Mouse (Mus musculus): Measurements from ENCODE around the gene Plpp3. TPM values are rescaled to one million over a fixed set of nuclear protein-coding genes. Genes with fewer than 3 reads are reported as not detected.

Plpp3 gene
- polyA plus RNA-seq, 1 experiment from 2014 or later, result 29.5 TPM

DNA sequence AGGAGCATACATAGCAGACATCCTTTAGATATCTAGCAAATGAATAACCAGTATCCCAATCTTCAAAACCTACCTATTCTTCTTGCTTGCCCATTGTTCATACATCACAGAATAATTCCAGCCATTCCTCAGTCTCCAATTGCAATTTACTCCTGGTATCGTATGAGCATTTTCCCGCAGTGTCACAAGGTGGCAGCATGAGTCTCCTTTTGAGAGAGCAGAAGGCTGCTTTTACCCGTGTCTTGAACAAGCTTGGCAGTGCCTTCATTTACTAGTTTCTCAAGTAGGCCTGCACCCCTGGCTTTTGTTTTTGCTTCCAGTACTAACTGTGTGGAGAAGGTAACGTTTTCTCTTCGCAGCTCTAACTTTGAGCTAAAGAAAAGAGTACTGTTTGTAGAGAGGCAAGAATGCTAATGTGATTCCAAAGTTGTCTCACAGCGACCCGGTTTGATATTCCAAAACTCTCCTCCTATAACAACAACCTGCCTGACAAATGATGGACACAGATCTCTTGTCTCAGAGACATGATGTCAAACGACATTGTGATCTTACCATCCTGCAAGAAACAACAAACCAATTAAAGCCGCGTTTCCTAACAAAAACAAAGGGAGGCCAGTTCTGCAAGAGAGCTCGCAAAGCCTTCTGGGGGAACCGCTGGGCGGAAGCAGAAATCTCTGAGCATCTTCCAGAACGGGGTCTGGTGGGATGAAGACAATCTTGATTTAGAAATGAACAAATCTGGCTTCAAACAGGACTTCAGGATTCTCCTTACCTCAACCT is 5.0 kb upstream of the Plpp3 start:
- H3K9ac ChIP-seq (ENCODE audit: low read depth, low read length), result no peak overlapping the region
- no peak overlapping the region for H3K4me3 ChIP-seq (ENCODE audit: low read depth, low read length)
- 46% methylated on average over 14 of the region's 14 CpGs for WGBS
- H3K36me3 ChIP-seq (ENCODE audit: control insufficient read depth, insufficient read depth, low read length), result no peaks in the 10 kb centered on the region
- H3K4me1 ChIP-seq (replicated peaks; ENCODE audit: control insufficient read depth, insufficient read depth, low read length), result no peaks in the 10 kb centered on the region
- DNase-seq (ENCODE audit: low spot score), result no peak
- no peak for ATAC-seq (replicated peaks; ENCODE audit: low FRiP score)
- no peaks in the 10 kb centered on the region for H3K27me3 ChIP-seq (replicated peaks; ENCODE audit: control insufficient read depth, insufficient read depth, low read length)
- no peak overlapping the region for H3K4me2 ChIP-seq
- no peaks in the 10 kb centered on the region for H3K9me3 ChIP-seq (ENCODE audit: control insufficient read depth, low read length)
- H3K27ac ChIP-seq (ENCODE audit: low read depth, low read length), result no peak overlapping the region

DNA sequence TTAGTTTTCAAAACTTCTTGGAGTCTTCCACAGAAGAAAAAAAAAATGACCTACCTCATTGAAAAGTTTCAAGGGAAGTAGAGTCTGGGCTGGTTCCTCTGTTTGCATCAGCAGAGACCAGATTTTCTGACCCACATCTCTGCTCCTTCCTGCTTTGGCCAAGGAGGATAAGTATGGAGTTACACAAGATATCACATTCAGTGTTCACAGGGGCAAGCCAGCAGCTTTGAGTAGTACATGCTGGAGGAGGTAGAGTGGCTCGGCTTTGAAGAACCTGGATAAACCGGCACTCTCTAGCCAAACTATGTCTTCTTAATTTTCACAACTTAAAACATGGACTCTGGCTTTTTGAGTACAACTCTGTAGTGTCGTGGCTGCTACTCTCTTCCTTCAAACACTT is 3.9 kb upstream of the Plpp3 start:
- DNase-seq (ENCODE audit: low spot score) (no peak), ATAC-seq (replicated peaks; ENCODE audit: low FRiP score) (no peak)
- Histone ChIP-seq H3K9ac (ENCODE audit: low read depth, low read length) (no peak overlapping the region), H3K27ac (ENCODE audit: low read depth, low read length) (no peak overlapping the region), H3K27me3 (replicated peaks; ENCODE audit: control insufficient read depth, insufficient read depth, low read length) (no peaks in the 10 kb centered on the region), H3K9me3 (ENCODE audit: control insufficient read depth, low read length) (no peaks in the 10 kb centered on the region), H3K4me3 (ENCODE audit: low read depth, low read length) (no peak overlapping the region), H3K4me2 (no peak overlapping the region), H3K36me3 (ENCODE audit: control insufficient read depth, insufficient read depth, low read length) (no peaks in the 10 kb centered on the region), H3K4me1 (replicated peaks; ENCODE audit: control insufficient read depth, insufficient read depth, low read length) (no peaks in the 10 kb centered on the region)
- WGBS, result 64% methylated on average over 3 of the region's 3 CpGs

DNA sequence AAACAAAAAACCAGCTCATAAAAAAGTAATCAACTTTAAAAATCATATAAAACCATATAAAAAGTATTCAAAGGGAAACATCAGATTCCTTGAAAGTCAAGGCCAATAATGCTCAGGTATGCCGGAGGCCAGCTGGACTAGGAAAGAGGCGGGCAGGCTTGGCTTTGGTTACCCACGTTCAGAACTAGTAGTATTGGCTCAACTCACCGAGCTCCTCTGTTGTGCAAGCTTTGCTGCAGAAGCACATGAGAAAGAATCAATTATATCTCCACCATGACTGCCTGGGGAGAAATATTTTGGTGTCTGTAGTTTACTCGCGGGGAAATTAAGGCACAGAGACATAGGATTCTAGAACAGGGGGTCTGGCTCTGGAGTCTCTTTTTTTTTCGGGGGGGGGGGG is 866 bp upstream of the Plpp3 start:
- no peak overlapping the region for H3K27ac ChIP-seq (ENCODE audit: low read depth, low read length)
- no peak for ATAC-seq (replicated peaks; ENCODE audit: low FRiP score)
- H3K27me3 ChIP-seq (replicated peaks; ENCODE audit: control insufficient read depth, insufficient read depth, low read length), result peaks cover 3% of the 10 kb centered on the region
- H3K4me1 ChIP-seq (replicated peaks; ENCODE audit: control insufficient read depth, insufficient read depth, low read length), result no peaks in the 10 kb centered on the region; the same call in 1 of the 2 replicates
- WGBS, result 69% methylated on average over 7 of the region's 7 CpGs
- H3K4me3 ChIP-seq (ENCODE audit: low read depth, low read length), result no peak overlapping the region
- DNase-seq (ENCODE audit: low spot score), result no peak
- H3K9me3 ChIP-seq (ENCODE audit: control insufficient read depth, low read length), result no peaks in the 10 kb centered on the region
- no peaks in the 10 kb centered on the region for H3K36me3 ChIP-seq (ENCODE audit: control insufficient read depth, insufficient read depth, low read length)
- no peak overlapping the region for H3K4me2 ChIP-seq
- H3K9ac ChIP-seq (ENCODE audit: low read depth, low read length), result no peak overlapping the region

DNA sequence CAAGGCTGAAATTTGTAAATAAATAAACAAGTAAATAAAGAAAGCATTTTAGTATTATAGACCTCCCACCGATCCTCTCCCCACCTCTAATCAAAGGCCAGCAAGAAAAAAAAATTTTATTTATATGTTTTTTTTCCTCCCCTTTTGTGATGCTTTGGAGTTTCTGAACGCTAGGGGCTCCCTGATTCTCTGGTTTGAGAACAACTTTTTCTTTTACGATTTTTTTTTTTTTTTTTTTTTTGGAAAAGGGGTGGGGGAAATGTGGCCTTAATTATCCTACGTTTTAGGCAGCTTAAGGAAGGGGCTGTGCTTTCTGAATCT is 232 bp upstream of the Plpp3 start:
- DNase-seq (ENCODE audit: low spot score) (no peak), ATAC-seq (replicated peaks; ENCODE audit: low FRiP score) (no peak)
- peak overlapping the region; percentile 65 for H3K4me3 ChIP-seq (ENCODE audit: low read depth, low read length)
- 0% methylated on average over 4 of the region's 4 CpGs for WGBS
- H3K4me1 ChIP-seq (replicated peaks; ENCODE audit: control insufficient read depth, insufficient read depth, low read length), result no peaks in the 10 kb centered on the region; the same call in 1 of the 2 replicates
- H3K27me3 ChIP-seq (replicated peaks; ENCODE audit: control insufficient read depth, insufficient read depth, low read length), result peaks cover 3% of the 10 kb centered on the region
- H3K27ac ChIP-seq (ENCODE audit: low read depth, low read length), result no peak overlapping the region
- H3K9ac ChIP-seq (ENCODE audit: low read depth, low read length), result no peak overlapping the region; the same call in 1 of the 2 replicates
- H3K4me2 ChIP-seq, result peak overlapping the region; percentile 80
- H3K36me3 ChIP-seq (ENCODE audit: control insufficient read depth, insufficient read depth, low read length), result no peaks in the 10 kb centered on the region; the same call in 1 of the 2 replicates
- no peaks in the 10 kb centered on the region for H3K9me3 ChIP-seq (ENCODE audit: control insufficient read depth, low read length)

DNA sequence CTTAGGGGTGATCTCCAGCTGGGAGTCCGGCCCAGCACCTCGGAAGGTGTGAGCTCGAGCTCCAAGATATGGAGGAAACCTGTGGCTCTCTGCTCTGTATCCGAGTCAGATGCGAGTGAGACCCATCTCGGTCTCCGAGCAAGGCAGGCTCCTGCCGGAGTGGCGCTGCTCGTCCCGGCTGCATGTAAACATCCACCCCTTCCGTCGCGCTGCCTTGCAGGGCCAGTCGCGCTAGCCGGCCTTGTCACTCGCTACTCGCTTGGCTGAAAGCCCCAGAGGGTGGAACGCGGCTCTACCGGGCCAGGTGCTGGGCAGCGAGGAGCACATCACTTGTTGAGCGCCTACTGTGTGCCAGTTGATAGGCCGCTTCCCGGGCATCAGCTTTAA is 1.0 kb downstream of the Plpp3 start:
- peak overlapping the region; percentile 70 for H3K9ac ChIP-seq (ENCODE audit: low read depth, low read length)
- ATAC-seq (replicated peaks; ENCODE audit: low FRiP score), result peak; percentile 75
- H3K27ac ChIP-seq (ENCODE audit: low read depth, low read length), result peak overlapping the region; percentile 72; the same call in 1 of the 2 replicates
- peak overlapping the region; percentile 80 for H3K4me2 ChIP-seq
- WGBS, result 0% methylated on average over 26 of the region's 26 CpGs
- H3K9me3 ChIP-seq (ENCODE audit: control insufficient read depth, low read length), result no peaks in the 10 kb centered on the region
- peak; percentile 82 for DNase-seq (ENCODE audit: low spot score)
- H3K4me3 ChIP-seq (ENCODE audit: low read depth, low read length), result peak overlapping the region; percentile 65
- H3K4me1 ChIP-seq (replicated peaks; ENCODE audit: control insufficient read depth, insufficient read depth, low read length), result no peaks in the 10 kb centered on the region; the same call in 1 of the 2 replicates
- no peaks in the 10 kb centered on the region; the same call in 1 of the 2 replicates for H3K36me3 ChIP-seq (ENCODE audit: control insufficient read depth, insufficient read depth, low read length)
- H3K27me3 ChIP-seq (replicated peaks; ENCODE audit: control insufficient read depth, insufficient read depth, low read length), result peaks cover 3% of the 10 kb centered on the region

DNA sequence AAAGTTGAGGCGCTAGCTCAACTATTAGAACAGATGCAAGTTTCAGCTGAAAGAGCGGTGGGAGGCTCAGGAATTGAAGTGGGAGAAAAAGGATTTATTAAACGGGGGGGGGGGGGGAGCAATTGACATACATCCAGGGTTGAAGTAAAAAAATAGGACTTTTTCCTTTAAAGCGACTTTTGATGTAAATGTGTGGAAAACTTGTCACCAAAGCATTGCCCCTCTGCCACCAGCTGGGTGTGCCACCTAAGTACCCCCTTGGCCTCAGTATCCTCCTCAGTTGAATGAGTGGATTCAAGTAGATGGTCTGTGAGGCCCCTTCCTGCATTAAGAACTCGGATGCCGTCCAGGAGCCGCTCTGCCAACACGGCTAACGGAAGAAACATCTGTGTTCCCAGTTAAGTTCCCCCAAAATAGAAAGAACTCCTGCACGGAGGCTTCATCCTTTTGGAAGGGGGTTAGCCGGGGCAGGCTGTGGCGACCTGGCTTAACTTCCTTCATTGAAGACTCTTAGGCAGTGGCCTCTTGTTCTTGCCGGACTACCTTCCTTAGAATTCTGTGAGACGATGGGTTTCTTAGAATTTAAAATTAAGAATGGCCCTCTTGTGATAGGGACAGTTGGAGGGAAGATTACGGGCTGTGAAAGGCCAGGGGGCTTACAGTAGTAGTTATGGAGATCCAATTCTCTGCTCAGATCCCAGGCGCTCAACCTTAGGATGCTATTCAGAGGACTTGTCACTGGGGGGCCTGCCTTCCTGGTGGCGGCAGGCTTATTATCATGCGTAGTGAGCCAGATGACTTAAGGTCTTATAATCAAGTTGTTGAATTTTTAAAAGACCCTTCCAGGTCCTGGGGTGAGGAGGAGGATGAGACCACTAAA is 1.7 kb downstream of the Plpp3 start:
- Histone ChIP-seq H3K9ac (ENCODE audit: low read depth, low read length) (peak overlapping the region; percentile 70), H3K9me3 (ENCODE audit: control insufficient read depth, low read length) (no peaks in the 10 kb centered on the region), H3K27ac (ENCODE audit: low read depth, low read length) (0 out of 2 replicates have a peak overlapping the region, but pooled peaks have one; percentile 72), H3K4me2 (peak overlapping the region; percentile 80), H3K36me3 (ENCODE audit: control insufficient read depth, insufficient read depth, low read length) (no peaks in the 10 kb centered on the region; the same call in 1 of the 2 replicates), H3K27me3 (replicated peaks; ENCODE audit: control insufficient read depth, insufficient read depth, low read length) (peaks cover 3% of the 10 kb centered on the region), H3K4me1 (replicated peaks; ENCODE audit: control insufficient read depth, insufficient read depth, low read length) (no peaks in the 10 kb centered on the region; the same call in 1 of the 2 replicates), H3K4me3 (ENCODE audit: low read depth, low read length) (peak overlapping the region; percentile 65)
- DNase-seq (ENCODE audit: low spot score) (peak; percentile 34), ATAC-seq (replicated peaks; ENCODE audit: low FRiP score) (no peak)
- 8% methylated on average over 18 of the region's 18 CpGs for WGBS

DNA sequence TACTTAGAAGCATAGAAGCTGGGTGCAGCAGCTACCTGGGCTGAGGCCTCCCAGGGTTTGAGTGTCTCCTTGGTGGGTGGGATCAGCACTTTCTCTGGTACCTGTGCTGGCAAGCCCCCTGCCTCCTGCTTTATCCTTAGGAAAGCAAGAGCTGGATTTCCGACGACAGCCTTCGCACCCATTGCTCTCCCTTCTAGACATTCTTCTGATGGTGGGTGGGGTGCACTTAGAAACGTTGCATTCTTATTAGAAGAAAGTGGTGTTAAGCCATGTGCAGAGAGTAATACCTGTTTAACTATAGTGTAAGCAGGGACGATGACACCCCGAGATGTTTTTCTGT is 2.4 kb downstream of the Plpp3 start:
- no peak overlapping the region for H3K27ac ChIP-seq (ENCODE audit: low read depth, low read length)
- ATAC-seq (replicated peaks; ENCODE audit: low FRiP score), result no peak
- no peaks in the 10 kb centered on the region for H3K9me3 ChIP-seq (ENCODE audit: control insufficient read depth, low read length)
- WGBS, result 33% methylated on average over 6 of the region's 6 CpGs
- peaks cover 3% of the 10 kb centered on the region for H3K27me3 ChIP-seq (replicated peaks; ENCODE audit: control insufficient read depth, insufficient read depth, low read length)
- peak overlapping the region; percentile 80 for H3K4me2 ChIP-seq
- H3K4me1 ChIP-seq (replicated peaks; ENCODE audit: control insufficient read depth, insufficient read depth, low read length), result no peaks in the 10 kb centered on the region; the same call in 1 of the 2 replicates
- no peak for DNase-seq (ENCODE audit: low spot score)
- peak overlapping the region; percentile 65 for H3K4me3 ChIP-seq (ENCODE audit: low read depth, low read length)
- H3K9ac ChIP-seq (ENCODE audit: low read depth, low read length), result peak overlapping the region; percentile 6; the same call in 1 of the 2 replicates
- H3K36me3 ChIP-seq (ENCODE audit: control insufficient read depth, insufficient read depth, low read length), result no peaks in the 10 kb centered on the region; the same call in 1 of the 2 replicates

DNA sequence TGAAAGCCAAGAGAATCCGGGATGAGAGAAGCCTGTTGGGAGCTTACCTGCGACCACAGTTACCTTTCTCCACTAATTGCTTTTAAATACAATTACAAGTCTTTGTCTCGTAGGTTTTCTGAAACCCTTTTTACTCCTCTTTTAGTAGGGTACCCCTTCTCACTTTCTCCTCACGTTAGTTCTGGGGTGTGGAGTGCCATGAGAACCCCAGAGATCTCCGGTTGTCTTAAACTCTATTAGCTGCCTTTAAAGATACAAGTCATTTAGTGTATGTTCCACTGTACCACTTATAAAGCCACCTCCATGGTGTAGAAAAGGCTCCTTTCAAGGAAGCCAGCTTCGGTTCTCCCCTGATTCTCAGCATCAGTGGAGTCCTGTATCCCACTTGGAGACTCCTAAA is 3.3 kb downstream of the Plpp3 start:
- no peak overlapping the region; the same call in 1 of the 2 replicates for H3K4me2 ChIP-seq
- 84% methylated on average over 6 of the region's 6 CpGs for WGBS
- no peak for ATAC-seq (replicated peaks; ENCODE audit: low FRiP score)

More for the DNA sequence above, 3.3 kb downstream of the Plpp3 start:
- Histone ChIP-seq H3K9me3 (ENCODE audit: control insufficient read depth, low read length) (no peaks in the 10 kb centered on the region), H3K36me3 (ENCODE audit: control insufficient read depth, insufficient read depth, low read length) (no peaks in the 10 kb centered on the region; the same call in 1 of the 2 replicates), H3K4me3 (ENCODE audit: low read depth, low read length) (no peak overlapping the region), H3K27me3 (replicated peaks; ENCODE audit: control insufficient read depth, insufficient read depth, low read length) (peaks cover 3% of the 10 kb centered on the region), H3K4me1 (replicated peaks; ENCODE audit: control insufficient read depth, insufficient read depth, low read length) (no peaks in the 10 kb centered on the region; the same call in 1 of the 2 replicates), H3K9ac (ENCODE audit: low read depth, low read length) (no peak overlapping the region), H3K27ac (ENCODE audit: low read depth, low read length) (no peak overlapping the region)
- DNase-seq (ENCODE audit: low spot score), result no peak
